Mouse (Mus musculus): ENCODE data around the gene Apol9b.

The Apol9b gene

DNA sequence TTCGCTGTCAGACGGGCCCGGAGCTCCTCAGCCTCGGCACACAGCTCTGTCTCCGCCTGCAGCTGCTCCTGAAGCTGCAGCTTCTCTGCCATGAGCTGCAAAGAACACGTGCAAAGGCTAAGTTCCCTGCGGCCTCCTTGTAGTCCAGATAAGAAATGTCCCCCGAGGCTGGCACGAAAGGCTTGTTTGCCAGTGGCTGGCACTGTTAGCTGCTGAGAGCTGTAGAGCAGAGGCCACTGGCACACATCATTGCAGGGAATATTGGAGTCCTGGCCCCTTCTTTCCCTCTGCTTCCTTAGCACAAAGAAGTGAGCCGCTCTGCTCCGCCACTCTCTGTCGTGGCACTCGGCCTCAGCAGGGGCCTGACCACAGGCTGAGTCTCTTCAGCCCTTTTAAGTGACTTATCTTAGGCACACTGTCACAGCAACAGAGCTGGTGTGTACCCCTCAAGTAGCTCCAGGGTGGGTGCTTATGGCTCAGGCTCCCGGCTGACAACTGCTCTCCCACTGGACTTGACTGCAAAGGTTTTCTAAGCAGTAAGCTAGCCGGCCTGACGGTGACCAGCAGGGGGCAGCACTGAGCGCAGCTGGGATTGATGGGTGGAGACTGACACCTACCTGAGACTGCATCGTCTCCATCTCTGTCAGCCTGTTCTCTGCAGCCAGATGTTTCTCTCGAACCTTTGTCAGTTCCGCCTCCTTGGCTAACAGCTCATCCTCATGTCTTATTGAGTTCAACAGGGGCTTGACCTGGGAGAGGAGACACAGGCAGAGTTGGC lies 46.5 kb downstream of the Apol9b start:
- in situ Hi-C loops (cut with MboI, MseI) = no loop called here

DNA sequence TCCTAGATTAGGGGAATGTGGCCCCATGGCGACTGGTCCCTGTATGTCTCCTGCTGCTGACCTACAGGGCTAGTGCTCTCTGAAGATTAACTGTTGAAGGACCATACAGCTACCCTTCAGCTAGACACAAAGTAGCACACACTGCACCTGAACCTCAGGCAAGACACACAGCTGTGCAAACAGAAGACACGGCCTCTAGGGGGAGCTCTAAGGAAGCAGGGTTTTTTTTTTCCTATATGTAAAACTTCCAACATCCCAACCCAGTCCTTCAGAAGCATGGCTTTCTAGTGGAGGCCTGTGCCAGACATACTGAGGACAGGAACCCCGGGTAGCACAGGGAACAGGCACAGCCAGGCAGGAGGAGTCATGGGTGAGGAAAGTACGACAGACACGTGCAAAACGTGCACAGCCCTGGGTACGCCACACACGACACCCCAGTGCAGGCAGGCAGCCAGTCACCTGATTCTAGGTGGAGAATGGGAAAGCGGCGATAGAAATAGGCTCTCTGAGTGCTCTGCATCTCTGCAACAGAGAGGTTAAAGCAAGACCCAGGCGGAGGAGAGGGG lies 53.7 kb downstream of the Apol9b start:
- in situ Hi-C loops (cut with MboI, MseI) = no loop called here

DNA sequence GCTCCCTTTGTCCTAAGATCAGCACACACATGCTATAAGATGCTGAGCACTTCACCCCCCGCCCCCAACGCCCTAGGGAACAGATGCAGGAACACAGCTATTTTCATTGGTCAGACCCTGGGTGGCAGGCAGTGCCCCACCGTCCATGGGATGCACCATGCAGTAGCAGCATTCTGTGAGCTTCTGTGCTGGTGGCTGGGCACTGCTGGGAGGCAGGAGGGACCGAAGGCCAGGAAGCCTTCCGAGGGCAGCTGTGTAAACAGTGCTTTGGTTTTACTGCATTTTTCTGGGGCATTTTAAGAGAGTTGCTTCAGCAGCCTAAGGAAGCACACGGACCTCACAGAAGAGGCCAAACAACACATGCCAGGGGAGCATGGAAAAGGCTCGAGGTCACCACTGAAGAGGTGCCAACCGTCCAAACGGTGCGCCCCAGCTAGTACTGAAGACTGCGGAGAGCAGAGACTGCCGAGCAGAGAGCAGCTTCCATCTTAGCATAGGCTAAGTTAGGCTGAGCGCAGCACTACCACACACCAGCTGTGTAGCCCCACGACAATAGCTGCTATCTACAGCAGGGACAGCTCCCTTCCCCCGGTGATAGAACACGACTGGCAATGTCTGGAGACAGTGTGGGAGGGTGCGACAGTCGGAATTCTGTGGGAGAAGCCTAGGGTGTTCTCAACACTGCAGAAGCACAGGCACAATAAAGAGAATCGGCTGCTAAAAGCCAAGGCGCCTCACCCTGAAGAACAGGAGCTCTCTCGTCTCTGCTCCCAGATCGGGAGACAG lies 55.4 kb downstream of the Apol9b start:
- in situ Hi-C loops (cut with MboI, MseI) = no loop called here

DNA sequence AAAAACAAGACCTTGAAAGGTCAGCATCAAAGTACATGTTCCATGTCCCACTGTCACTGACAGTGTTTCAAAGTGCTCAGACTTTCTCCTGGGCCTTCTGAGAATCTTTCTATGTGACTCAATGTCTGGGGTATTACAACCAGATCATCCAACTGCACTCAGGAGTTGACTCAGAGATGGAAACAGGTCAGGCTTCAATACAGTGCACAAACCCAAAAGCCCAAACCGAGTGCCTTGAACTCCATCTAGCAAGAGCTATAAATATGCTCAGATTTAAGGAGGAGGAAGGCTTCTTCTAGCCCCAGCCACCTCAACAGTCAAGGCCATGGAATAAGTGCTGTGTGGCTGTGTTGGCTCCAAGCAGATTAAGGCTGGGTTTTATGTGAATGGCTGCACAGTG lies 57.0 kb downstream of the Apol9b start:
- in situ Hi-C loops (cut with MboI, MseI) = no loop called here

Data from T-helper 1 cell (primary cell).